Mouse (Mus musculus) midbrain, postnatal 0 days (tissue): ENCODE data around the gene Med14. TPM values are rescaled to one million over a fixed set of nuclear protein-coding genes. Genes with fewer than 3 reads are reported as not detected.

Source experiments
- ATAC-seq: fragments of 200-750 bp; cut with Nextera tagmentation; 2 replicates; pipeline ENCODE4 v1.8.0; 2017; ENCODE audit warnings: moderate number of reproducible peaks, mild to moderate bottlenecking, moderate TSS enrichment, moderate library complexity; ENCODE audit not compliant: low FRiP score
- DNase-seq: peaks from one replicate; pipeline ENCODE4 v3.0.0-alpha.2; 2015; ENCODE audit warnings: low spot score
- H3K27ac ChIP-seq: fragments of 300-500 bp; sonication (generic); 2 replicates; pipeline ENCODE4 v1.5.1; 2014; ENCODE audit warnings: low read depth, mild to moderate bottlenecking, low read length, mixed read lengths
- H3K27me3 ChIP-seq: fragments of 300-500 bp; sonication (generic); 2 replicates; pipeline ENCODE4 v1.6.1; 2014; ENCODE audit warnings: low read length, control low read depth, mixed read lengths; ENCODE audit not compliant: insufficient read depth
- H3K36me3 ChIP-seq: fragments of 300-500 bp; sonication (generic); 2 replicates; pipeline ENCODE4 v1.6.1; 2014; ENCODE audit warnings: low read length, control low read depth, mixed read lengths; ENCODE audit not compliant: insufficient read depth
- H3K4me1 ChIP-seq: fragments of 300-500 bp; sonication (generic); 2 replicates; pipeline ENCODE4 v1.6.1; 2014; ENCODE audit warnings: mild to moderate bottlenecking, control low read depth, antibody characterized with exemption, low read length, mixed read lengths; ENCODE audit not compliant: insufficient read depth
- H3K4me2 ChIP-seq: fragments of 300-500 bp; sonication (generic); 2 replicates; pipeline ENCODE4 v1.6.1; 2014; ENCODE audit warnings: low read depth, mild to moderate bottlenecking, low read length, mixed read lengths; ENCODE audit not compliant: poor library complexity, severe bottlenecking
- H3K4me3 ChIP-seq: fragments of 300-500 bp; sonication (generic); 2 replicates; pipeline ENCODE4 v1.5.1; 2014; ENCODE audit warnings: low read depth, mild to moderate bottlenecking, low read length, moderate library complexity
- H3K9ac ChIP-seq: fragments of 300-500 bp; sonication (generic); replicated peaks from 2 replicates; pipeline ENCODE4 v1.6.1; 2014; ENCODE audit warnings: mild to moderate bottlenecking, low read length, moderate library complexity, mixed read lengths; ENCODE audit not compliant: poor library complexity, severe bottlenecking
- H3K9me3 ChIP-seq: fragments of 300-500 bp; sonication (generic); 2 replicates; pipeline ENCODE4 v1.6.1; 2016; ENCODE audit warnings: low read length, control low read depth
- CTCF ChIP-seq: IDR thresholded peaks from 2 replicates; pipeline ENCODE4 v1.5.1; 2016; ENCODE audit warnings: antibody characterized with exemption, mild to moderate bottlenecking
- WGBS: fragments of 180-500 bp; shearing (Covaris S2); extraction: QIAGEN DNeasy Blood & Tissue Kit; methylation state at CpG from one replicate; pipeline ENCODE4 v1.1.7; 2014; 5-methylcytosine and 5-hydroxymethylcytosine counted together
- polyA plus RNA-seq: library from polyadenylated mRNA; unstranded; fragments of >200 nt; fragmentation: Nextera tagmentation; extraction: Ambion mirVana; gene quantifications from 2 replicates; pipeline ENCODE4 v1.2.1, GENCODE M21; 2015
- total RNA-seq: library from RNA; depleted of rRNA; stranded (reverse); fragments of >200 nt; gene quantifications from 2 replicates; pipeline ENCODE4 v1.2.3, GENCODE M21; 2014

The Med14 gene
- total and polyA plus RNA-seq, 2 experiments from 2014 or later, result 9.1 to 24.9 TPM

DNA sequence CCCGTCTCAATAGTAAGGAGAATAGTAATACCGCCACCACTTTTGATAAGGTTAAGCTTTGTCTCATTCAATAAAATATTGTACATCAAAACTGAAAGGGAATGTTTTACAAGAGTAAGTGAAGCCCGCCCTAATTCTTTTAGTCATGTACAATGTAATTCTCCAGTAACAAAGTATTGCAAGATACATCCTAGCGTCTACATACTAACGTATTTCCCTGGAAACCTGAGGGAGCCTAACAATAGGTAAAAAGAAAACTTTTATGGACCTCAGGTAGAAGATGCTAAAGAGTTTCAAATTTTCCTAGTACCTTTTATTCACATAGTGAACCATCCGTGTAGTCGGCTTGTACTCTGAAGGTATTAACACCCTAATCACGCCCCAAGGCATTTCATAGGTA lies 1.4 kb downstream of the Med14 start:
- WGBS, result 21% methylated on average over 8 of the region's 8 CpGs
- Histone ChIP-seq H3K4me3 (peak overlapping the region; percentile 57), H3K27ac (no peak overlapping the region), H3K4me1 (no peaks in the 10 kb centered on the region), H3K9ac (0 out of 2 replicates have a peak overlapping the region, but pooled peaks have one; percentile 66), H3K9me3 (no peaks in the 10 kb centered on the region), H3K27me3 (no peaks in the 10 kb centered on the region), H3K4me2 (peak overlapping the region; percentile 51), H3K36me3 (no peaks in the 10 kb centered on the region)
- no peak for TF ChIP-seq CTCF
- DNase-seq (no peak), ATAC-seq (no peak)

DNA sequence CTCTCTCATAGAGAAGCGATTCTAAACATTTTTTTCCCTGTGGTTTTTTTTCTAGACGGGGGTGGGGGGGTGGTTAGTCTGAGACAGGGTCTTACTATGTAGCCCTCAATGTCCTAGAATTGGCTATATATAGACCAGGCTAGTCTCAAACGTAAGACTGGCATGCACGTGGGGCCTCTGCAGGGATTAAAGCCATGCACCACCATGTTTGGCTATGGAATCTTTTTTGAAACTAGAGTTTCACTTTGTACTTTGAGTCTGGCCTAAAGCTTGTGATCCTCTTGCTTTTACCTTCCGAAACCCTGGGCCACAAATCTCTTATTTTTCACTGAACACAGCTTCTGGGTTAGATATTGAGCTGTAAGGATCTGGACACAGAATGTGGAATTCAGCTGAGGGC lies 2.2 kb downstream of the Med14 start:
- H3K27me3 ChIP-seq, result no peaks in the 10 kb centered on the region
- TF ChIP-seq CTCF, result no peak
- H3K4me2 ChIP-seq, result peak overlapping the region; percentile 51
- H3K9ac ChIP-seq, result 0 out of 2 replicates have a peak overlapping the region, but pooled peaks have one; percentile 8
- H3K9me3 ChIP-seq, result no peaks in the 10 kb centered on the region
- DNase-seq (no peak), ATAC-seq (no peak)
- H3K4me1 ChIP-seq, result no peaks in the 10 kb centered on the region
- WGBS, result 44% methylated on average over 5 of the region's 5 CpGs
- peak overlapping the region; percentile 57 for H3K4me3 ChIP-seq
- H3K27ac ChIP-seq, result no peak overlapping the region
- no peaks in the 10 kb centered on the region for H3K36me3 ChIP-seq

DNA sequence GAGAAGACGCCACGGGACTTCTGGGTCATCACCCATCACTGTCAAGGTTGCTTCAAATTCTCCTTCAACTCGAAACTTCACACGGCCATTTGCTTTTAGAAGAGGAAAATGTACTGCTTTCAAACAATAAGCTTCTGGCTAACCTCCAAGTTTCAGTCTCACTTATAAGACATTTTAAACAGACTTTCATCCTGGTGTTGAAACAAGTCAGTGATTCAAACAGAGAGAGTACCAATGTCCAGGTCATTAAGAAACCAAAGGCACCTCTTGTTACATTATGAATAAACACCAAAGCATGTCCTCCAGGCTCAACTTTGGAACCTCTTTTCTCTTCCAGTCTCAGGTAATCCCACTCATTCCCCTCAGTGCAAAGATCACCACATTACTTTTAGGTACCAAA lies 14.0 kb downstream of the Med14 start:
- no peak overlapping the region for H3K27ac ChIP-seq
- no peak overlapping the region for H3K4me3 ChIP-seq
- no peaks in the 10 kb centered on the region for H3K27me3 ChIP-seq
- no peaks in the 10 kb centered on the region for H3K4me1 ChIP-seq
- TF ChIP-seq CTCF, result no peak
- H3K4me2 ChIP-seq, result no peak overlapping the region
- H3K36me3 ChIP-seq, result peaks cover 2% of the 10 kb centered on the region; the same call in 1 of the 2 replicates
- WGBS, result 70% methylated on average over 4 of the region's 4 CpGs
- no peaks in the 10 kb centered on the region for H3K9me3 ChIP-seq
- H3K9ac ChIP-seq, result no peak overlapping the region
- no peak for ATAC-seq
- no peak for DNase-seq

DNA sequence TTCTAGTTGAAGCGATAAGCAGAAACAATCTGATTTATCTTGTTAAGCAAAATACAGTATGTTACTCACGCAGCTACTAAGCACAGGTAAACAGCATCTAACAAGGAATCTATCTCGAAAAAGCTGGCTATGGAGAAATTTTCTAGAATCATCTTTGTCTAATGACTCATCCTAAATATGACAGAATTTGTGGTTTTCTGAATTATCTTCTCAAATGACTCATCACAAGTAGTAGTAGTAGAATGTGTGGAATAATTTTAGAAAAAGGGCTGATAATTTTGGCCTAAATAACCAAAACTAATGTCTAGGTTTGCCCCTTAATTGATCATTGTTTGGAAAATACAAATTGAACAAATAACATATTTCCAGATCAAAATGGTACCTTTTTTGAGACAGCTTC lies 15.1 kb downstream of the Med14 start:
- H3K27ac ChIP-seq, result no peak overlapping the region
- no peaks in the 10 kb centered on the region for H3K9me3 ChIP-seq
- no peaks in the 10 kb centered on the region for H3K27me3 ChIP-seq
- no peak overlapping the region for H3K4me2 ChIP-seq
- H3K4me1 ChIP-seq, result no peaks in the 10 kb centered on the region
- H3K9ac ChIP-seq, result no peak overlapping the region
- no peak overlapping the region for H3K4me3 ChIP-seq
- DNase-seq (no peak), ATAC-seq (no peak)
- TF ChIP-seq CTCF, result no peak
- H3K36me3 ChIP-seq, result peaks cover 2% of the 10 kb centered on the region; the same call in 1 of the 2 replicates
- WGBS, result 91% methylated on average over 3 of the region's 3 CpGs

DNA sequence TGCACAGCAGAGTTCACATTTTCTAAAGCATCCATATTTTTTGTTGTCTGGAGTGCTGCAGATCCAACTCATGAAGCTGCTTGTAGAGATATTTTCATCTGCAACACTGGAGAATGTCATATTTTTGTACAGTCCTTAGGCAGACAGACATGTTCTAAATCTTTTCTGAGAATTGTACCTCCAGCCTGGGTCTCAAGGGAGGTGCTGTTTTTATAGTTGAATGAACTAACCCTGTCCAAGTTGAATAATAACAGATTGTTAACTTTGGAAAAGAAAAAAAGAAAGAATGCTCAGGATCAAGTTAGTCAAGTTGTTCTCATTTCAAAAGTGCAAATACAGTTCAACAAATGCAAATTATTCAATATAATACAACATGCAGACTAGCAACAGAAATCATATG lies 21.5 kb downstream of the Med14 start:
- ATAC-seq (no peak), DNase-seq (no peak)
- Histone ChIP-seq H3K4me1 (no peaks in the 10 kb centered on the region), H3K9ac (no peak overlapping the region), H3K27ac (no peak overlapping the region), H3K4me3 (no peak overlapping the region), H3K4me2 (no peak overlapping the region), H3K9me3 (no peaks in the 10 kb centered on the region), H3K27me3 (no peaks in the 10 kb centered on the region), H3K36me3 (no peaks in the 10 kb centered on the region; the same call in 1 of the 2 replicates)
- TF ChIP-seq CTCF, result no peak

DNA sequence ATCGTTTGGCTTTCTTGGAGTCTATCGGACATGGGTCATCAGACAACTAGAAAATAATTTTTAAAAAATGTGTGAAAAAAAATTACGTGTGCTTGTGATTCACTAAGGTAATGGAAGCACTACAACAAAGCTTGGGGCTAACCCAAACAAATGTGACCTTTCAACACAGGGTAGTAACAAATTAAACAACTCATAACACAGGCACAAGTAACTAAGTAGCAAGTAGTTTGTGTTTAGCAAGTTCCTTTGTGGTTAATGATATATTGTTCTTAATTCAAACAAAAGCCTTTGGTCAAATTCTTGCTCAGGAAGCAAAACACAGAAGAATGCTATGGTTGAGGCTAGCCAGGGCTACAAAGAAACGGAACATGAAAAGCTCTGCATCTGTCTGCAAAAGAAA lies 45.8 kb downstream of the Med14 start:
- Histone ChIP-seq H3K4me2 (no peak overlapping the region), H3K9me3 (no peaks in the 10 kb centered on the region), H3K27me3 (no peaks in the 10 kb centered on the region), H3K4me3 (no peak overlapping the region), H3K27ac (no peak overlapping the region), H3K4me1 (no peaks in the 10 kb centered on the region), H3K9ac (no peak overlapping the region), H3K36me3 (no peaks in the 10 kb centered on the region)
- WGBS, result 89% methylated on average over 4 of the region's 4 CpGs
- no peak for DNase-seq
- ATAC-seq, result no peak
- no peak for TF ChIP-seq CTCF
